Mouse (Mus musculus): ENCODE results near the gene Lcp1.

DNA sequence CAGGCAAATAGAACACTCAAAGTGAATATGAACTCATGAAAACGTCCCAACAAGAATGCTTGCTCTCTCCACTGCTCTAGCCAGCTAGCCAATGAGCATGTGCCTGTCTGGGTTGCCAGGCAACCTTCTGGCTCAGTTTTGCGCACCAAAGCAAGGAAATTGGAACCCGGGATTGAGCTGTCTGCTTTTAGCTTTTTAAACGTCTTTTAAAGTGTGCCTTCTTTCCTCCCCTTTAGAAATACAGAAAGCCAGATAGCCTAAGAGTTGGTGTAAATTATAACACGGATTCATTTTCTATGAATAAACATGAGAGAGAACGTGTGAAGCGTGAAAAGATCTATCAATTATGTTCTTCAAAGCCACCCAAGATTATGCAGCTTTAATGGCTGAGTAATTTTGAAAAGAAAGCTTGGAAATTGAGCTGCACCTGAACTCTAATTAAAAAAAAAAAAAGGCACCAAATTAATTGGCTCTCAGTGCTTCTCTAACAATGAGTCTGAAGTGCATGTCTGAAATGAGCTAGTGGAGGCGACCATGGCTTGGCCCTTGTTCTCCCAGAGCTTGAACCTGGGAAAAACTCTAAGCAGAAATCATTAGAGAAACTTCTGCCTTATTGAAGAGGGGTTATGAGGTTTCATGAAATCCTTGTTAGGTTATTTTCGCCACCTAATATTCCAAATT, 105.2 kb downstream of the Lcp1 start:
- TF ChIP-seq CTCF (IDR thresholded peaks at IDR 0.05; ENCODE audit: control insufficient read depth, insufficient read depth, insufficient replicate concordance, low read depth, low read length) (no peak), POLR2A (IDR thresholded peaks at IDR 0.05; ENCODE audit: control insufficient read depth, low read depth, low read length) (no peak)
